Mouse (Mus musculus): Measurements from ENCODE around the gene Apba2. TPM values are rescaled to one million over a fixed set of nuclear protein-coding genes. Genes with fewer than 3 reads are reported as not detected.

Apba2 gene
- polyA plus RNA-seq, 1 experiment from 2014 or later, result 67.6 TPM

- H3K4me1 ChIP-seq (replicated peaks; ENCODE audit: control insufficient read depth, insufficient read depth, low read length), result no peaks in the 10 kb centered on the region
- no peaks in the 10 kb centered on the region for H3K27me3 ChIP-seq (ENCODE audit: control insufficient read depth, insufficient read depth, low read length)
- no peaks in the 10 kb centered on the region for H3K36me3 ChIP-seq (ENCODE audit: control insufficient read depth, insufficient read depth, low read length)
- no peak overlapping the region for H3K27ac ChIP-seq (ENCODE audit: low read depth, low read length)
- 95% methylated on average over 4 of the region's 4 CpGs for WGBS
- DNase-seq (ENCODE audit: low spot score) (no peak), ATAC-seq (replicated peaks; ENCODE audit: low FRiP score) (no peak)
- no peak overlapping the region for H3K4me3 ChIP-seq (ENCODE audit: low read depth, low read length)
- no peak overlapping the region for H3K9ac ChIP-seq (ENCODE audit: low read length)
- no peak overlapping the region for H3K4me2 ChIP-seq (ENCODE audit: low read depth, low read length, severe bottlenecking)
- H3K9me3 ChIP-seq (ENCODE audit: control insufficient read depth, low read length), result no peaks in the 10 kb centered on the region
Measured at GRCm38 (mm10) chr7:64570914-64571313, 69.4 kb downstream of the Apba2 start.

- no peaks in the 10 kb centered on the region for H3K9me3 ChIP-seq (ENCODE audit: control insufficient read depth, low read length)
- no peak overlapping the region for H3K9ac ChIP-seq (ENCODE audit: low read length)
- no peak overlapping the region for H3K4me2 ChIP-seq (ENCODE audit: low read depth, low read length, severe bottlenecking)
- ATAC-seq (replicated peaks; ENCODE audit: low FRiP score) (no peak), DNase-seq (ENCODE audit: low spot score) (no peak)
- H3K27ac ChIP-seq (ENCODE audit: low read depth, low read length), result no peak overlapping the region
- no peaks in the 10 kb centered on the region for H3K36me3 ChIP-seq (ENCODE audit: control insufficient read depth, insufficient read depth, low read length)
- H3K4me1 ChIP-seq (replicated peaks; ENCODE audit: control insufficient read depth, insufficient read depth, low read length), result no peaks in the 10 kb centered on the region
- H3K4me3 ChIP-seq (ENCODE audit: low read depth, low read length), result no peak overlapping the region
- no peaks in the 10 kb centered on the region for H3K27me3 ChIP-seq (ENCODE audit: control insufficient read depth, insufficient read depth, low read length)
- 89% methylated on average over 16 of the region's 16 CpGs for WGBS
Measured at GRCm38 (mm10) chr7:64574144-64574543, 72.6 kb downstream of the Apba2 start.

GRCm38 (mm10) chr7:64576519-64576951 lies 75.0 kb downstream of the Apba2 start:
- Histone ChIP-seq H3K9me3 (ENCODE audit: control insufficient read depth, low read length) (no peaks in the 10 kb centered on the region), H3K4me1 (replicated peaks; ENCODE audit: control insufficient read depth, insufficient read depth, low read length) (peaks cover 10% of the 10 kb centered on the region; the same call in 1 of the 2 replicates), H3K27me3 (ENCODE audit: control insufficient read depth, insufficient read depth, low read length) (no peaks in the 10 kb centered on the region), H3K36me3 (ENCODE audit: control insufficient read depth, insufficient read depth, low read length) (no peaks in the 10 kb centered on the region), H3K9ac (ENCODE audit: low read length) (no peak overlapping the region), H3K27ac (ENCODE audit: low read depth, low read length) (no peak overlapping the region), H3K4me3 (ENCODE audit: low read depth, low read length) (no peak overlapping the region), H3K4me2 (ENCODE audit: low read depth, low read length, severe bottlenecking) (no peak overlapping the region)
- DNase-seq (ENCODE audit: low spot score) (no peak), ATAC-seq (replicated peaks; ENCODE audit: low FRiP score) (no peak)
- WGBS, result 71% methylated on average over 1 of the region's 1 CpGs

GRCm38 (mm10) chr7:64578176-64578575 lies 76.7 kb downstream of the Apba2 start:
- Histone ChIP-seq H3K36me3 (ENCODE audit: control insufficient read depth, insufficient read depth, low read length) (no peaks in the 10 kb centered on the region), H3K4me3 (ENCODE audit: low read depth, low read length) (no peak overlapping the region), H3K27ac (ENCODE audit: low read depth, low read length) (no peak overlapping the region), H3K4me1 (replicated peaks; ENCODE audit: control insufficient read depth, insufficient read depth, low read length) (peaks cover 12% of the 10 kb centered on the region; the same call in 1 of the 2 replicates), H3K9me3 (ENCODE audit: control insufficient read depth, low read length) (no peaks in the 10 kb centered on the region), H3K4me2 (ENCODE audit: low read depth, low read length, severe bottlenecking) (no peak overlapping the region), H3K9ac (ENCODE audit: low read length) (no peak overlapping the region), H3K27me3 (ENCODE audit: control insufficient read depth, insufficient read depth, low read length) (no peaks in the 10 kb centered on the region)
- ATAC-seq (replicated peaks; ENCODE audit: low FRiP score) (no peak), DNase-seq (ENCODE audit: low spot score) (no peak)
- 93% methylated on average over 6 of the region's 6 CpGs for WGBS

- H3K27ac ChIP-seq (ENCODE audit: low read depth, low read length), result peak overlapping the region; percentile 72; the same call in 1 of the 2 replicates
- H3K9me3 ChIP-seq (ENCODE audit: control insufficient read depth, low read length), result no peaks in the 10 kb centered on the region
- no peaks in the 10 kb centered on the region for H3K36me3 ChIP-seq (ENCODE audit: control insufficient read depth, insufficient read depth, low read length)
- no peak overlapping the region for H3K4me3 ChIP-seq (ENCODE audit: low read depth, low read length)
- no peak overlapping the region for H3K4me2 ChIP-seq (ENCODE audit: low read depth, low read length, severe bottlenecking)
- H3K27me3 ChIP-seq (ENCODE audit: control insufficient read depth, insufficient read depth, low read length), result no peaks in the 10 kb centered on the region
- ATAC-seq (replicated peaks; ENCODE audit: low FRiP score) (peak; percentile 80), DNase-seq (ENCODE audit: low spot score) (peak; percentile 64)
- 34% methylated on average over 4 of the region's 4 CpGs for WGBS
- H3K4me1 ChIP-seq (replicated peaks; ENCODE audit: control insufficient read depth, insufficient read depth, low read length), result peaks cover 12% of the 10 kb centered on the region; the same call in 1 of the 2 replicates
- no peak overlapping the region for H3K9ac ChIP-seq (ENCODE audit: low read length)
Measured at GRCm38 (mm10) chr7:64579887-64580286, 78.4 kb downstream of the Apba2 start.

GRCm38 (mm10) chr7:64580293-64580692 lies 78.8 kb downstream of the Apba2 start:
- peak; percentile 54 for ATAC-seq (replicated peaks; ENCODE audit: low FRiP score)
- Histone ChIP-seq H3K36me3 (ENCODE audit: control insufficient read depth, insufficient read depth, low read length) (no peaks in the 10 kb centered on the region), H3K9ac (ENCODE audit: low read length) (no peak overlapping the region), H3K27ac (ENCODE audit: low read depth, low read length) (peak overlapping the region; percentile 68), H3K4me3 (ENCODE audit: low read depth, low read length) (no peak overlapping the region), H3K27me3 (ENCODE audit: control insufficient read depth, insufficient read depth, low read length) (no peaks in the 10 kb centered on the region), H3K4me2 (ENCODE audit: low read depth, low read length, severe bottlenecking) (no peak overlapping the region), H3K9me3 (ENCODE audit: control insufficient read depth, low read length) (no peaks in the 10 kb centered on the region), H3K4me1 (replicated peaks; ENCODE audit: control insufficient read depth, insufficient read depth, low read length) (peaks cover 12% of the 10 kb centered on the region; the same call in 1 of the 2 replicates)
- DNase-seq (ENCODE audit: low spot score), result no peak
- 57% methylated on average over 4 of the region's 4 CpGs for WGBS

GRCm38 (mm10) chr7:64582358-64582757 lies 80.9 kb downstream of the Apba2 start:
- no peak overlapping the region for H3K27ac ChIP-seq (ENCODE audit: low read depth, low read length)
- ATAC-seq (replicated peaks; ENCODE audit: low FRiP score), result no peak
- 77% methylated on average over 8 of the region's 8 CpGs for WGBS

GRCm38 (mm10) chr7:64583670-64584121 lies 82.2 kb downstream of the Apba2 start:
- ATAC-seq (replicated peaks; ENCODE audit: low FRiP score), result no peak
- Histone ChIP-seq H3K36me3 (ENCODE audit: control insufficient read depth, insufficient read depth, low read length) (no peaks in the 10 kb centered on the region), H3K9me3 (ENCODE audit: control insufficient read depth, low read length) (no peaks in the 10 kb centered on the region), H3K27me3 (ENCODE audit: control insufficient read depth, insufficient read depth, low read length) (no peaks in the 10 kb centered on the region), H3K27ac (ENCODE audit: low read depth, low read length) (no peak overlapping the region), H3K4me2 (ENCODE audit: low read depth, low read length, severe bottlenecking) (no peak overlapping the region), H3K9ac (ENCODE audit: low read length) (no peak overlapping the region), H3K4me1 (replicated peaks; ENCODE audit: control insufficient read depth, insufficient read depth, low read length) (peaks cover 12% of the 10 kb centered on the region; the same call in 1 of the 2 replicates), H3K4me3 (ENCODE audit: low read depth, low read length) (no peak overlapping the region)
- WGBS, result 93% methylated on average over 6 of the region's 6 CpGs
- no peak for DNase-seq (ENCODE audit: low spot score)

More at GRCm38 (mm10) chr7:64582358-64582757, 80.9 kb downstream of the Apba2 start:
- peaks cover 12% of the 10 kb centered on the region; the same call in 1 of the 2 replicates for H3K4me1 ChIP-seq (replicated peaks; ENCODE audit: control insufficient read depth, insufficient read depth, low read length)
- no peaks in the 10 kb centered on the region for H3K27me3 ChIP-seq (ENCODE audit: control insufficient read depth, insufficient read depth, low read length)
- H3K4me2 ChIP-seq (ENCODE audit: low read depth, low read length, severe bottlenecking), result no peak overlapping the region
- no peaks in the 10 kb centered on the region for H3K36me3 ChIP-seq (ENCODE audit: control insufficient read depth, insufficient read depth, low read length)
- no peak for DNase-seq (ENCODE audit: low spot score)
- H3K4me3 ChIP-seq (ENCODE audit: low read depth, low read length), result no peak overlapping the region
- H3K9me3 ChIP-seq (ENCODE audit: control insufficient read depth, low read length), result no peaks in the 10 kb centered on the region
- no peak overlapping the region for H3K9ac ChIP-seq (ENCODE audit: low read length)

- DNase-seq (ENCODE audit: low spot score) (no peak), ATAC-seq (replicated peaks; ENCODE audit: low FRiP score) (no peak)
- WGBS, result 87% methylated on average over 4 of the region's 4 CpGs
- Histone ChIP-seq H3K9ac (ENCODE audit: low read length) (no peak overlapping the region), H3K27me3 (ENCODE audit: control insufficient read depth, insufficient read depth, low read length) (no peaks in the 10 kb centered on the region), H3K27ac (ENCODE audit: low read depth, low read length) (no peak overlapping the region), H3K4me2 (ENCODE audit: low read depth, low read length, severe bottlenecking) (no peak overlapping the region), H3K9me3 (ENCODE audit: control insufficient read depth, low read length) (no peaks in the 10 kb centered on the region), H3K36me3 (ENCODE audit: control insufficient read depth, insufficient read depth, low read length) (no peaks in the 10 kb centered on the region), H3K4me1 (replicated peaks; ENCODE audit: control insufficient read depth, insufficient read depth, low read length) (0 out of 2 replicates have a peak, but pooled peaks cover 2% of the 10 kb centered on the region), H3K4me3 (ENCODE audit: low read depth, low read length) (no peak overlapping the region)
Measured at GRCm38 (mm10) chr7:64586133-64586532, 84.6 kb downstream of the Apba2 start.

Data from forebrain, embryonic 11.5 days (tissue).